Mouse (Mus musculus) liver, embryonic 14.5 days (tissue): ENCODE data around the gene Tcl1b5.

Experiments
- CTCF ChIP-seq: IDR thresholded peaks from 2 replicates; pipeline ENCODE4 v1.5.1; 2016; ENCODE audit warnings: antibody characterized with exemption, low read depth, control low read depth
- EP300 ChIP-seq: IDR thresholded peaks from 2 replicates; pipeline ENCODE4 v1.6.1; 2016; ENCODE audit warnings: antibody characterized with exemption, low read depth

- TF ChIP-seq EP300 (no peak), CTCF (no peak)
Observed at GRCm38 (mm10) chr12:105127607-105128006, 48.5 kb upstream of the Tcl1b5 start.
